Mouse (Mus musculus): ENCODE measurements around the gene Grik3. TPM values are rescaled to one million over a fixed set of nuclear protein-coding genes. Genes with fewer than 3 reads are reported as not detected.

The Grik3 gene
- not detected for polyA plus RNA-seq (2017; shearing (Covaris generic))

DNA sequence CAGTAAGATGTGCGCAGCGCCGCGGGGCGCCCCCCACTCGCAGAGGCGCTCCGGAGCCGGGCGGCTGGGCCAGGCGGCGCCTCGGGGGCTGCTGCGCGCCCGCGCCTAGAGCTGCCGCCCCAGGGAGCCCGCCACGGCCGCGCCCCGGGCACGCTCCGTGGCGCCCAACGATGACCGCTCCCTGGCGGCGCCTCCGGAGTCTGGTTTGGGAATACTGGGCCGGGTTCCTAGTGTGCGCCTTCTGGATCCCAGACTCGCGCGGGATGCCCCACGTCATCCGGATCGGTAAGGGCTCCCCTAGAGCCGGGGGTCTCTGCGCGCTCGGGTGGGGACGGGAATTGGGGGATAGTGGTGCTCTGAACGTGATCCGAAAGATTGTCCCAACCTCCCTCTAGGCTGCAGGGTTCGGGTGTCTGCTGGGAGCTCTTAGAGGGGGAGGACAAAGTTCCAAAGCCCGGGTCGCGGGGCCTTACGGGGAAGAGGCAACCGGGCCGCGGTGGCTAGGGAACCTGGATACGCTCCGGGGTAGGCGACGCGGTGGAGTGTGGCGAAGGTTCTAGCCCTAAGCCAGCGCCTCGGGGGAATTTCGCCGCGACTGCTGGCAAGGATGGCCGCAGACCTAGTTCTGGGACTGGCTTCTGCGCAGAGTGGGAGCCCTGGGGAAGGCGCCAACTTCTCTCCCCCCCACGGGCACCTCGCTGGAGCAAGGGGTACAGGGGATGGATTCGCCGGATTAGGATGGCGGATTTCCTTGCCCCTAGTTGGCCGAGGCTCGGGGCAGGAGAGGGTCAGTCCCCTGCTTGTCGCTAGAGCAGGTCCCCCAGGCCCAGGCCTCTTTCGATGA is at the start of gene Grik3:
Gene Grik3 (plus strand): TSS at position 40 of the 844 bp plus-strand sequence.

